7 mouse cellular contexts compared by ENCODE assay signal in the genomic region with DNA sequence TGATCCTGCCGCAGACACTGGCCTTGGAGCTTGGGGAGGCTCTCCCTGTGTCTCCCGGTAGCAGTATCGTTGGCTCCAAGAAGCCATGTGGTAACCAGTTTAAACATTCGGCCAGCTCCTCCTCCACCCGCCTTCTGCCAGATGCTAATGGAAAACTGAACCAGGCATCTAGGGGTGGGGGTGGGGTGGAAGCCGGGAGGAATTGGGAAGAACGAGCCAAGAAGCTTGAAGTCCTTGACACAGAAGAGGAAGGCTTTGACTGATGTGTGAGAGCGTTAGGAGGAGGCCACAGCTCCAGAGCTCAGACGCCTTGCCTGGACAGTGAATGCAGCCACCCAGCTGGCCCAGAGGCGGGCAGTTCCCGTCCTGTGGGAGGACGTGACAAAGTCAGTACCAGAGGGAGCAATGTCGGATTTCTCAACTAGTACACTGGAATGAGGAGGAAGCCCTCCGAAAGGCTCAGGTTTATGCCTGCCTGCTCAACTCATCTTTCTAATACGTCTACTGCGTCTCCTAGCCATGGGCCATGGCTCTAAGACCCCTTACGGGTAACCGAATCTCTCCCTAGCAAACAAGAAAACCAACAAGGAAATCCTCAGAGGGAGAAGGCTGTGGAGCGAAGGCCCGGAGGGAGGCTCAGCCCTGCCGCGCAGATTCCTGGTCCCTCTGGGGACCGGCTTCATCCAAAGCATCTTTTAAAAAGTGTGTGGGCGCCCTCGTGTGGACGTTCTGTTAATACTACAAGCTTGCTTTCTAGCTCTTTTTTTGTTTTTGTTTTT. TPM values are rescaled to one million over a fixed set of nuclear protein-coding genes. Genes with fewer than 3 reads are reported as not detected.
DNase-seq lines count a peak whose midpoint lies in the region; ATAC-seq lines count a peak whose summit lies in the region.

No protein-coding gene starts in this region.

- H3K9me3 ChIP-seq in limb, embryonic 11.5 days (ENCODE audit: control insufficient read depth, low read length), result no peaks in the 10 kb centered on the region; the same call in 1 of the 2 replicates
- no peaks in the 10 kb centered on the region for H3K9me3 ChIP-seq in midbrain, embryonic 15.5 days
- no peaks in the 10 kb centered on the region for H3K9me3 ChIP-seq in stomach, embryonic 14.5 days (ENCODE audit: control insufficient read depth, low read depth, low read length)

- peak overlapping the region; percentile 91 for H3K27ac ChIP-seq in limb, embryonic 11.5 days (replicated peaks; ENCODE audit: low read depth, low read length)
- H3K27ac ChIP-seq in midbrain, embryonic 15.5 days, result peak overlapping the region; percentile 83
- peak overlapping the region; percentile 99 for H3K27ac ChIP-seq in stomach, embryonic 14.5 days (ENCODE audit: low read length)

- H3K27me3 ChIP-seq in limb, embryonic 11.5 days (ENCODE audit: control insufficient read depth, insufficient read depth, low read length), result no peaks in the 10 kb centered on the region
- H3K27me3 ChIP-seq in midbrain, embryonic 15.5 days (replicated peaks), result no peaks in the 10 kb centered on the region
- no peaks in the 10 kb centered on the region for H3K27me3 ChIP-seq in stomach, embryonic 14.5 days (ENCODE audit: control insufficient read depth, insufficient read depth, low read length)

- H3K4me1 ChIP-seq in limb, embryonic 11.5 days (ENCODE audit: control insufficient read depth, insufficient read depth, low read length), result peaks cover 14% of the 10 kb centered on the region
- peaks cover 50% of the 10 kb centered on the region for H3K4me1 ChIP-seq in midbrain, embryonic 15.5 days
- H3K4me1 ChIP-seq in stomach, embryonic 14.5 days (ENCODE audit: control insufficient read depth, insufficient read depth, low read length), result peaks cover 18% of the 10 kb centered on the region; the same call in 1 of the 2 replicates

- WGBS in limb, embryonic 11.5 days, result under 1% methylated on average over 26 of the region's 26 CpGs
- WGBS in midbrain, embryonic 15.5 days, result 1% methylated on average over 26 of the region's 26 CpGs
- under 1% methylated on average over 26 of the region's 26 CpGs for WGBS in stomach, embryonic 14.5 days

- DNase-seq in adrenal gland, postnatal 14 days, result peak; percentile 91
- peak; percentile 87 for DNase-seq in embryo, embryonic 11.5 days (ENCODE audit: low read depth, low spot score)
- DNase-seq in gastrocnemius, postnatal 4 days (ENCODE audit: low spot score in 2 of 2), result peak; percentile 78 to 91
- DNase-seq in kidney, adult 11 months, result peak; percentile 73
- DNase-seq in limb, embryonic 11.5 days (ENCODE audit: low spot score), result peak; percentile 95

- H3K36me3 ChIP-seq in limb, embryonic 11.5 days (ENCODE audit: control insufficient read depth, insufficient read depth, low read length), result no peaks in the 10 kb centered on the region
- no peaks in the 10 kb centered on the region for H3K36me3 ChIP-seq in midbrain, embryonic 15.5 days (replicated peaks)
- no peaks in the 10 kb centered on the region for H3K36me3 ChIP-seq in stomach, embryonic 14.5 days (ENCODE audit: control insufficient read depth, insufficient read depth, low read length)

- 0 out of 2 replicates have a peak, but pooled peaks have one; percentile 56 for ATAC-seq in limb, embryonic 11.5 days (ENCODE audit: insufficient number of reproducible peaks, low FRiP score, low TSS enrichment, low read depth)
- peak; percentile 51 for ATAC-seq in midbrain, embryonic 15.5 days (replicated peaks)
- peak; percentile 47 for ATAC-seq in stomach, embryonic 14.5 days (ENCODE audit: insufficient number of reproducible peaks, insufficient read depth, low FRiP score, low read depth)

- peak overlapping the region; percentile 70 for H3K9ac ChIP-seq in limb, embryonic 11.5 days (ENCODE audit: low read length)
- H3K9ac ChIP-seq in midbrain, embryonic 15.5 days, result peak overlapping the region; percentile 35; the same call in 1 of the 2 replicates
- peak overlapping the region; percentile 45; the same call in 1 of the 2 replicates for H3K9ac ChIP-seq in stomach, embryonic 14.5 days (replicated peaks; ENCODE audit: low read depth, low read length)

- peak overlapping the region; percentile 20; the same call in 1 of the 2 replicates for H3K4me3 ChIP-seq in limb, embryonic 11.5 days (ENCODE audit: low read depth, low read length)
- peak overlapping the region; percentile 34 for H3K4me3 ChIP-seq in midbrain, embryonic 15.5 days
- H3K4me3 ChIP-seq in stomach, embryonic 14.5 days (ENCODE audit: low read depth, low read length), result peak overlapping the region; percentile 29

- H3K4me2 ChIP-seq in limb, embryonic 11.5 days (ENCODE audit: low read depth, severe bottlenecking), result peak overlapping the region; percentile 56
- H3K4me2 ChIP-seq in midbrain, embryonic 15.5 days, result peak overlapping the region; percentile 52
- H3K4me2 ChIP-seq in stomach, embryonic 14.5 days (replicated peaks; ENCODE audit: low read depth, low read length), result peak overlapping the region; percentile 65

RNA-seq across cellular contexts. Expression of gene Apol7a, which starts 32.0 kb away (rescaled TPM):
- total RNA-seq in adrenal gland, postnatal 14 days (2021), result 0.41 and 4.8 TPM in 2 replicates
- under 1 TPM; 0.69 to 0.86 TPM for total RNA-seq in gastrocnemius, postnatal 4 days (2021)
- polyA plus RNA-seq in limb, embryonic 11.5 days (2014; fragmentation: Nextera tagmentation; extraction: Ambion mirVana), result not detected in 2 replicates
- not detected in 2 replicates for polyA plus RNA-seq in midbrain, embryonic 15.5 days (2015; fragmentation: Nextera tagmentation; extraction: Ambion mirVana)
- polyA plus RNA-seq in stomach, embryonic 14.5 days (2014; fragmentation: Nextera tagmentation; extraction: Ambion mirVana), result 2.4 and 2.8 TPM in 2 replicates

RNA-seq across cellular contexts. Expression of gene Apol9a, which starts 44.0 kb away (rescaled TPM):
- 0.23 and 0.85 TPM in 2 replicates for total RNA-seq in adrenal gland, postnatal 14 days (2021)
- total RNA-seq in gastrocnemius, postnatal 4 days (2021), result not detected
- polyA plus RNA-seq in limb, embryonic 11.5 days (2014; fragmentation: Nextera tagmentation; extraction: Ambion mirVana), result not detected in 2 replicates
- 0.14 and 0.15 TPM in 2 replicates for polyA plus RNA-seq in midbrain, embryonic 15.5 days (2015; fragmentation: Nextera tagmentation; extraction: Ambion mirVana)
- polyA plus RNA-seq in stomach, embryonic 14.5 days (2014; fragmentation: Nextera tagmentation; extraction: Ambion mirVana), result 0.25 TPM in 1 of 2 replicates, not detected in the other

Comparison
In these comparisons a context has a peak if more than half of its experiments do, and no peak if none do; other contexts are left out.
1. Peak in every context shown above with its lines: DNase-seq, ATAC-seq, H3K4me3 ChIP-seq and H3K27ac ChIP-seq.